Mouse (Mus musculus): ENCODE data around the gene Limd2.

- TF ChIP-seq CTCF (IDR thresholded peaks at IDR 0.05; ENCODE audit: extremely low read depth, insufficient read depth, low read length) = no peak
- TF ChIP-seq POLR2A (IDR thresholded peaks at IDR 0.05; ENCODE audit: extremely low read depth, insufficient read depth, low read length) = no peak
Observed at GRCm38 (mm10) chr11:106154091-106154490, 6.6 kb downstream of the Limd2 start.
